Mouse (Mus musculus): ENCODE data around the gene Agap1. TPM values are rescaled to one million over a fixed set of nuclear protein-coding genes. Genes with fewer than 3 reads are reported as not detected.

The Agap1 gene
- polyA plus RNA-seq, 1 experiment from 2014 or later = 10.8 TPM

DNA sequence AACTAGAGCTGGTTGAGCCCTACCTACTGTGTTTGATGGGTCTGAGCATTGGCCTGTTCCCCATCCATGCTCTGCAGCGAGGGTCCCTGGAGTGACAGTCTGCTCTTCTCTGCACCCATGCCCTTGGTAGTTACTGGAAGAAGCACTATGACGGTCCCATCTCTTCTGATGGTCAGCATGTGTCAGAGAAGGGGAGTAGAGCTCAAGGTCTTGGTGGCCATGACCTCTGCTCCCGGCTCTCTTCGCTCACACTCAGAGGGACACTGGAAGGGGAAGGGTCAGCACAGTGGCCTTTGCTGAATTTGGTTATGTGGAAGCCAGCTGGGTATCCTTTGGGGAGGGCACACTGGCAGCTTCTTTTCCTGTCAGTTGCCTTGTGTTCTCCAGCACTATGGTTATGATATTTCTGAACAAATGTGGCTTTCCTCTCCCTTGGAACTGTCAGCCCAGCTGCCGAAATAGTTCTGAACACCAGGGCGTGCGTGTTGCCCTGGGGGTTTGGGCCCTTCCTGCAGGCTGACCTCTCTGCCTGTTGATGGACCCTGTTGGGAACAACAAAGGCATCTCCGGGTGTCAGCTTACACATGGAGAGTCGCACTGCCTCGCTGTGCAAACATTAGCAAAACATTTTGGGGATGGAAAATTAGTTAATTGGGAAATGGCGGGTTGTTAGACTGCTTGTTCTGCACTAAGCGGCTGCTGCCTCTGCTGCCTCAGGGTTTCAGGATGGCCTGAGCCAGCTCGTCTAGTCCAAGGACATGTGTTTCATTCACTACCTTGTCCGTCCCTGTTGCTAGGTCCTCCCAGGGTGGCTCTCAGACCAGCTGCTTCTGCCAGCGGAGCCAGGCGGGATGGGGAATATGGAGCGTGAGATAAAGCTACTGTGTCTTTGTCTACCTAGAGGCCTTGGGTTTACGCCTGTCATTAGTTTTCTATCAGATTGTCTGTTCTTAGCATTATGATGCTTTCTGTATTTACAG, 93.2 kb downstream of the Agap1 start:
- no peak for ATAC-seq (replicated peaks; ENCODE audit: insufficient number of reproducible peaks, low FRiP score, low TSS enrichment)
- Histone ChIP-seq H3K27ac (ENCODE audit: low read depth, low read length) (no peak overlapping the region), H3K4me2 (no peak overlapping the region), H3K4me1 (ENCODE audit: control insufficient read depth, insufficient read depth, low read length) (peaks cover 33% of the 10 kb centered on the region), H3K9ac (ENCODE audit: low read depth, low read length) (no peak overlapping the region), H3K27me3 (ENCODE audit: control insufficient read depth, insufficient read depth, low read length) (no peaks in the 10 kb centered on the region), H3K4me3 (ENCODE audit: low read depth, low read length) (no peak overlapping the region), H3K9me3 (replicated peaks; ENCODE audit: control insufficient read depth, low read length) (no peaks in the 10 kb centered on the region), H3K36me3 (ENCODE audit: control insufficient read depth, insufficient read depth, low read length) (no peaks in the 10 kb centered on the region)
- 66% methylated on average over 18 of the region's 18 CpGs for WGBS (ENCODE audit: insufficient replicate concordance)

DNA sequence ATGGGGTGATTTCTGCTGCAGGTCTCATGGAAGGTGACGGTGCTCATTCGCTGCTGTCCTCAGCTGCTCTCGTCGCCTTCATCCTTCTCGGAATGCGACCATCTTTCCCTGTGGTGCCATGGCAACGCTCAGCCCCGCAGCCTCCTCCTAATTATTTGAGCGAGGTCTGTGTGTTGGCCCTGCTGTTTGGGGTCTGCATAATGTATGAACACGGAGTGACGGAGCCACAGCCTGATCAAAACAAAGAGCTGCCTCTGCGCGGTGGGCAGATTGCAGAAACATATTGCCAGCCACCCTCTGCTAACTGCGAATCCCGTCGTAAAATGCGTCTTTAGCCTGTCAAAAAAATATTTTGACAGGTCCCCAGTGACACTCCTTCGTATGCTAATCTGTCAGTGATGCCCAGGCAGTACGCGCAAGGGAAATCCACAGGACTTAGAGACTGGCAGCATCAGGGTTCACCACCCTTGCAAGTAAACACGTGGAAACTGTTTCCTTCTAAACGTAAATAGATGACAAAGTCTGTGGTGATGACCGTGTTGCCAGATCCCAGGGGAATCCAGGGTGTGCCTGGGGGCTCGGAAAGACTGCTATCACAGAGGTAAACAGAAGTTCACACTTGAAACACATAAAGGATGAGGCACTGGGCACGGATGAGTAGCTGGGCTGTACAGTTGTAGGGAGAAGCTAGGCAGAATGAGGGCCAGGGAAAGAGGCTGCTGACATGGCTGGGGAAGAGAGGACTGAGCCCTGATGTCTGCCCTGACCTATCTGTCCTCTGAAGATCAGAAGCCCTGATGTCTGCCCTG, 95.7 kb downstream of the Agap1 start:
- Histone ChIP-seq H3K27ac (ENCODE audit: low read depth, low read length) (no peak overlapping the region), H3K27me3 (ENCODE audit: control insufficient read depth, insufficient read depth, low read length) (no peaks in the 10 kb centered on the region), H3K4me2 (no peak overlapping the region), H3K4me1 (ENCODE audit: control insufficient read depth, insufficient read depth, low read length) (peaks cover 34% of the 10 kb centered on the region), H3K36me3 (ENCODE audit: control insufficient read depth, insufficient read depth, low read length) (no peaks in the 10 kb centered on the region), H3K9ac (ENCODE audit: low read depth, low read length) (no peak overlapping the region), H3K4me3 (ENCODE audit: low read depth, low read length) (no peak overlapping the region), H3K9me3 (replicated peaks; ENCODE audit: control insufficient read depth, low read length) (no peaks in the 10 kb centered on the region)
- ATAC-seq (replicated peaks; ENCODE audit: insufficient number of reproducible peaks, low FRiP score, low TSS enrichment) = no peak
- 66% methylated on average over 25 of the region's 25 CpGs for WGBS (ENCODE audit: insufficient replicate concordance)

DNA sequence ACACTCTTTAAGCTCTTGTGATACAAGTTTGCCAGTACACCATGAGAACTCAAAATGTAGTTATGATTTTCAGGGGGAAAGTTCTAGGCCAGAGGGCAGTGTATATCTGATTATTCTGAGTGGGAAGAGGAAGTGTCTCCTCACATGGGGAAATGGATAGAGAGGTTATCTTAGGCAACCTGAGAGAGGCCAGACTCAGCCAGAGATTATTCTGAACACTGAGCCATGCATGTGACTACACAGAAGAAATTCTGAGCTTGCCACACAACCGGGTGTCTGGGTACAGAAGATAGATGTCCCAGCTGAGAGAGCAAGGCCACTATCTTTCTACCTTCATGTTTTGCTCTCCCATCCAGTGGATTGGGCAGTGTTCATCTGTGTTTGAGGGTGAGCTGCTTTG, 97.9 kb downstream of the Agap1 start:
- no peaks in the 10 kb centered on the region for H3K36me3 ChIP-seq (ENCODE audit: control insufficient read depth, insufficient read depth, low read length)
- no peak overlapping the region for H3K9ac ChIP-seq (ENCODE audit: low read depth, low read length)
- H3K27ac ChIP-seq (ENCODE audit: low read depth, low read length) = no peak overlapping the region
- H3K27me3 ChIP-seq (ENCODE audit: control insufficient read depth, insufficient read depth, low read length) = no peaks in the 10 kb centered on the region
- ATAC-seq (replicated peaks; ENCODE audit: insufficient number of reproducible peaks, low FRiP score, low TSS enrichment) = no peak
- H3K4me3 ChIP-seq (ENCODE audit: low read depth, low read length) = no peak overlapping the region
- H3K4me1 ChIP-seq (ENCODE audit: control insufficient read depth, insufficient read depth, low read length) = peaks cover 38% of the 10 kb centered on the region
- 56% methylated on average over 1 of the region's 1 CpGs for WGBS (ENCODE audit: insufficient replicate concordance)
- H3K4me2 ChIP-seq = no peak overlapping the region
- no peaks in the 10 kb centered on the region for H3K9me3 ChIP-seq (replicated peaks; ENCODE audit: control insufficient read depth, low read length)

DNA sequence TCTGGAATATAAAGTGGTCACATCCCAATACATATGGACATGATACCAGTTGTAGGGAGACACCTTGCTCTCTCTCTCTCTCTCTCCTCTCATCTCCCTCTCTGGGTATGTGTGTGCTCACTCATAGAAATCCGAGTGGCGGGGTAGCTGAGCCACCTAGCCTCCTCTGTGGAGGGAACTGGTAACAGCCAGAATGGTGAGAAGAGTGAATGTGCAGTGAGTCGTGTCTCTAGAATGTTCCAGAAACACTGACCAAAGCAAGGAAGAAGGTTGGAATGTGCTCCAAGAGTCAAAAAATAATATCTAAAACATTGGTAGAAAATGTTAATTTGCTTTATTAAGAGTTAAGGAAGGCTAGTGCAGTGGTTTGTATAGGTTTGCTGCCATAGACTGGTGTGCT, 99.2 kb downstream of the Agap1 start:
- no peak for ATAC-seq (replicated peaks; ENCODE audit: insufficient number of reproducible peaks, low FRiP score, low TSS enrichment)
- H3K4me1 ChIP-seq (ENCODE audit: control insufficient read depth, insufficient read depth, low read length) = peaks cover 39% of the 10 kb centered on the region
- H3K36me3 ChIP-seq (ENCODE audit: control insufficient read depth, insufficient read depth, low read length) = no peaks in the 10 kb centered on the region
- no peaks in the 10 kb centered on the region for H3K9me3 ChIP-seq (replicated peaks; ENCODE audit: control insufficient read depth, low read length)
- WGBS (ENCODE audit: insufficient replicate concordance) = 81% methylated on average over 3 of the region's 3 CpGs
- no peaks in the 10 kb centered on the region for H3K27me3 ChIP-seq (ENCODE audit: control insufficient read depth, insufficient read depth, low read length)
- H3K4me3 ChIP-seq (ENCODE audit: low read depth, low read length) = no peak overlapping the region
- no peak overlapping the region for H3K9ac ChIP-seq (ENCODE audit: low read depth, low read length)
- H3K4me2 ChIP-seq = no peak overlapping the region
- no peak overlapping the region for H3K27ac ChIP-seq (ENCODE audit: low read depth, low read length)

DNA sequence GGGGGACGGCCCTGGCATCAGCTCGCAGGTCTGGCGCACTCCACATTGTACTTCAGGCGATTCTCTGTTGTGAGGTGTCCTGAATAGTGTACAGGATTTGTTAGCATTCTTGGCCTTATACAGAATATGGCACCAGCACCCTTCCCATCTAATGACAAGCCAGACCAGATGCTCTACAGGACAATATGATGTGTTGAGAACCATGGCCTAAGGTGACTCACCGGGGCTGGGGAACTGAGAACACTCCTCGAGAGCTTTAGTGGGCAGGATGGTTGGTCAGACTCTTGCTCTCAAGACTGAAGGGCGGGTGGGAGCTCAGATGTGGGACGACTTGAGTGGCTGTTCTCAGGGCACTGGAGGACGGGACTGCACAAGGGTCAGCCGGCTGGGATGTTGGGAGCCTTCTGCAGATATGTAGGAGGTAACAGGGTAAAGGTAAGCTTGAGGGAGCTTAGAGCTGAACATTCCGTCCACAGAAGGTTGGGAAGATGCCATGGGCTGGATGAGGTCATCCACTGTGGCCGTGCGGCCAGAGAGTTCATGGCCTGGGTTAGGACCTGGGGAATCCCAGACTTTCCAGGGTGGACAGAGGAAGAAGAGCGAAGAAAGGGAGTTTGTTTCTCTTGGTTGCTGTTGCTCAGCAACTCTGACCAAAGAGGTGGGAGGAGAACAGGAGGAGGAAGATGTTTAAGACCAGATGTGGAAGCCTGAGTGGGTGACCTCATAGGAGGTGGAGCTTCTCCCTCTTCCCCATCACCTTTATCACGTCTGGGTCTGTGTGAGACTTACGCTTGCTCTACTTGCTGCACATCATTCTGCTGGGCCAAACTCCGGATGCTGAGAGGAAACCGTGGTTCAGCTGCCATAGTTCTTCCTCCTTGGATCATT, 100.6 kb downstream of the Agap1 start:
- no peaks in the 10 kb centered on the region for H3K9me3 ChIP-seq (replicated peaks; ENCODE audit: control insufficient read depth, low read length)
- H3K4me3 ChIP-seq (ENCODE audit: low read depth, low read length) = no peak overlapping the region
- H3K4me2 ChIP-seq = no peak overlapping the region
- H3K27ac ChIP-seq (ENCODE audit: low read depth, low read length) = no peak overlapping the region
- 69% methylated on average over 18 of the region's 18 CpGs for WGBS (ENCODE audit: insufficient replicate concordance)
- H3K4me1 ChIP-seq (ENCODE audit: control insufficient read depth, insufficient read depth, low read length) = peaks cover 35% of the 10 kb centered on the region
- H3K27me3 ChIP-seq (ENCODE audit: control insufficient read depth, insufficient read depth, low read length) = no peaks in the 10 kb centered on the region
- no peaks in the 10 kb centered on the region for H3K36me3 ChIP-seq (ENCODE audit: control insufficient read depth, insufficient read depth, low read length)
- ATAC-seq (replicated peaks; ENCODE audit: insufficient number of reproducible peaks, low FRiP score, low TSS enrichment) = no peak
- H3K9ac ChIP-seq (ENCODE audit: low read depth, low read length) = no peak overlapping the region

DNA sequence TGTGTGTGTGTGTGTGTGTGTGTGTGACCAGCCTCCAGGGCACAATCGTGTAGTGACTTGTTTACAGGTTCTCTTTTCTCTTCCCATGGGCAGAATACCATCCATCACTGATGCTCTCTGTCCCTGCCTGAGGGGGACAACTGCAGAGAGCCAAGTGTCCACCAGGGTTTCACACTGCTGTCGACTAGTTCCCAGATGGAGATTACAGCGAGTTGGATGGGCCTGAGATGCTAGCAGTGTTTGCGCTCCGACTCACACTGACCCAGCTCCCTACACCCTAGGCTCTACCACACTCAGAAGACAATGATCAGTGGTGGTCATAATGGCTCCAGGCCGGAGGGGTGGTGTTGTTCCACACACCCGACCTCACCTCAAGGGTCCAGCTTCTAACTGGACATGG, 101.4 kb downstream of the Agap1 start:
- H3K9ac ChIP-seq (ENCODE audit: low read depth, low read length) = no peak overlapping the region
- no peak for ATAC-seq (replicated peaks; ENCODE audit: insufficient number of reproducible peaks, low FRiP score, low TSS enrichment)
- peaks cover 31% of the 10 kb centered on the region for H3K4me1 ChIP-seq (ENCODE audit: control insufficient read depth, insufficient read depth, low read length)
- H3K27me3 ChIP-seq (ENCODE audit: control insufficient read depth, insufficient read depth, low read length) = no peaks in the 10 kb centered on the region
- no peak overlapping the region for H3K4me3 ChIP-seq (ENCODE audit: low read depth, low read length)
- H3K36me3 ChIP-seq (ENCODE audit: control insufficient read depth, insufficient read depth, low read length) = no peaks in the 10 kb centered on the region
- H3K4me2 ChIP-seq = no peak overlapping the region
- H3K27ac ChIP-seq (ENCODE audit: low read depth, low read length) = no peak overlapping the region
- WGBS (ENCODE audit: insufficient replicate concordance) = 84% methylated on average over 7 of the region's 7 CpGs
- no peaks in the 10 kb centered on the region for H3K9me3 ChIP-seq (replicated peaks; ENCODE audit: control insufficient read depth, low read length)

DNA sequence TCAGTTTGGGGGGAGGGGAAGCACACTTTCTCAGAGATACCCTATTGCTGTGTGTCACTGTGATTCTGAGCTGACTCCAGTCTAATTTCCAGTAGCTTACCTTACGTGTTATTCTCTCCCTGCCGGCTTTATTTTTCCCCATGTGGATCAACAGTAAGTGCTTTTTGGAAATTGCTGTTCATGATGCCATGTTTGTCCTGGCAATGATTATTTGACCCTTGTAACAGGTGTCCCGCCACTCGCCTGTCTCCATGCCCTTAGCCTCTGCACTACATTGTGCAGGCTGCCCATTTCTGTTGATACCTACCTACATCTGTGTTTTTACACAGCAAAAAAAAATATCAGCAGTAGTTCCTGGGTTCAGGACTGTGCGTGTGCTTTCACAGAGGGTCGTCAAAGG, 102.8 kb downstream of the Agap1 start:
- H3K27me3 ChIP-seq (ENCODE audit: control insufficient read depth, insufficient read depth, low read length) = no peaks in the 10 kb centered on the region
- ATAC-seq (replicated peaks; ENCODE audit: insufficient number of reproducible peaks, low FRiP score, low TSS enrichment) = no peak
- no peak overlapping the region for H3K4me2 ChIP-seq
- H3K4me1 ChIP-seq (ENCODE audit: control insufficient read depth, insufficient read depth, low read length) = peaks cover 29% of the 10 kb centered on the region
- WGBS (ENCODE audit: insufficient replicate concordance) = 72% methylated on average over 6 of the region's 6 CpGs
- H3K9ac ChIP-seq (ENCODE audit: low read depth, low read length) = no peak overlapping the region
- no peaks in the 10 kb centered on the region for H3K36me3 ChIP-seq (ENCODE audit: control insufficient read depth, insufficient read depth, low read length)
- no peak overlapping the region for H3K27ac ChIP-seq (ENCODE audit: low read depth, low read length)
- no peak overlapping the region for H3K4me3 ChIP-seq (ENCODE audit: low read depth, low read length)
- no peaks in the 10 kb centered on the region for H3K9me3 ChIP-seq (replicated peaks; ENCODE audit: control insufficient read depth, low read length)

DNA sequence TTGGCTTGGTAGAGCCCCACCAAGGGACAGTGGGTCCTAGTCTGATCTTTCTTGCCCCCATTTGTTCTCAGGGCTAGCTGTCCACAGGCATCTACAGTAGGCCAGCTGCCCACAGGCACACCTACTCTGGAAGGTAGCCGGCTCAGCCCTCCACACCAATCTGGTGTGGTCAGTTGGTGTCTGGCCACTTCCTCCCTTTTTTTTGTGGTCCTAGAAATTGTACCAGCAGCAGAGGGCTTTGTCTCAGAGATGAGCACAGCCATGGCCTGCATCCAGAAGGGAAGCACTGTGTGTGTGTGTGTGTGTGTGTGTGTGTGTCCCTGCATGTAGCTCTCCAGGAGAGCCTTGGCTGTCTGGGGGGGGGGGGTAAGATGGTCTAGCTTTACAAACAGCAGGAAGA, 103.5 kb downstream of the Agap1 start:
- H3K27me3 ChIP-seq (ENCODE audit: control insufficient read depth, insufficient read depth, low read length) = no peaks in the 10 kb centered on the region
- ATAC-seq (replicated peaks; ENCODE audit: insufficient number of reproducible peaks, low FRiP score, low TSS enrichment) = no peak
- peaks cover 29% of the 10 kb centered on the region for H3K4me1 ChIP-seq (ENCODE audit: control insufficient read depth, insufficient read depth, low read length)
- no peak overlapping the region for H3K9ac ChIP-seq (ENCODE audit: low read depth, low read length)
- WGBS (ENCODE audit: insufficient replicate concordance) = 70% methylated on average over 1 of the region's 1 CpGs
- no peak overlapping the region for H3K4me2 ChIP-seq
- H3K27ac ChIP-seq (ENCODE audit: low read depth, low read length) = no peak overlapping the region
- H3K4me3 ChIP-seq (ENCODE audit: low read depth, low read length) = no peak overlapping the region
- H3K9me3 ChIP-seq (replicated peaks; ENCODE audit: control insufficient read depth, low read length) = no peaks in the 10 kb centered on the region
- H3K36me3 ChIP-seq (ENCODE audit: control insufficient read depth, insufficient read depth, low read length) = no peaks in the 10 kb centered on the region

Measured in heart, embryonic 11.5 days (tissue).